Mouse (Mus musculus): ENCODE measurements around the gene Kdsr. TPM values are rescaled to one million over a fixed set of nuclear protein-coding genes. Genes with fewer than 3 reads are reported as not detected.
"Not testable (repeated sequence)": the region's sequence is repeated elsewhere in the genome, so short reads cannot be mapped to it uniquely, and the experiment has no call there.

Gene Kdsr
- polyA plus RNA-seq, 1 experiment from 2014 or later: 18.3 TPM

DNA sequence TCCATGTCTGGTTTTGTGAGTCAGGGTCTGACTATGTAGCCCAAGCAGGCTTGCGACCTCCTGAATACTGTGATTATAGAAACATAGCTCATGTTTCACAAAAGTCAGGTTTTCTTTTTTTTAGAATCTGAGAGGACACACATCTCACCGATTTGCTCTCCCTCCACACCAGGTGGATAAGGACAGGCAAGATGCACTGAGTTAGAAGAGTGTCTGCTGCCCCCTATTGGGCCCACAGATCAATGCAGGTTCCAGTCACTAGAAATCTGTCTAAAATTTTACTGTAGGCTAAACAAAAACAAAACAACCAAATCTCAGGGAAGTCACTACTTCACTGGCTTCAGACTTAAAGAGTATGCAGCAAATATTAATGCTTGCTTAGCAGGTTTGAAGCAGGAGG lies 23.9 kb downstream of the Kdsr start:
- ATAC-seq (ENCODE audit: low FRiP score, low TSS enrichment) (no peak), DNase-seq (ENCODE audit: low spot score) (peak; percentile 45)
- Histone ChIP-seq H3K4me1 (replicated peaks; ENCODE audit: control insufficient read depth, insufficient read depth) (no peaks in the 10 kb centered on the region), H3K9ac (ENCODE audit: low read length) (no peak overlapping the region), H3K4me3 (ENCODE audit: low read depth, low read length) (no peak overlapping the region), H3K27ac (replicated peaks) (no peak overlapping the region), H3K27me3 (ENCODE audit: control insufficient read depth, insufficient read depth, low read length) (no peaks in the 10 kb centered on the region), H3K9me3 (ENCODE audit: control insufficient read depth, low read length) (no peaks in the 10 kb centered on the region), H3K36me3 (ENCODE audit: control insufficient read depth, insufficient read depth, low read length) (no peaks in the 10 kb centered on the region), H3K4me2 (replicated peaks; ENCODE audit: low read depth) (no peak overlapping the region)
- WGBS: 41% methylated on average over 2 of the region's 2 CpGs
- TF ChIP-seq CTCF (IDR thresholded peaks at IDR 0.05; ENCODE audit: low read depth) (peak; percentile 80), EP300 (optimal IDR thresholded peaks at IDR 0.05) (no peak)

DNA sequence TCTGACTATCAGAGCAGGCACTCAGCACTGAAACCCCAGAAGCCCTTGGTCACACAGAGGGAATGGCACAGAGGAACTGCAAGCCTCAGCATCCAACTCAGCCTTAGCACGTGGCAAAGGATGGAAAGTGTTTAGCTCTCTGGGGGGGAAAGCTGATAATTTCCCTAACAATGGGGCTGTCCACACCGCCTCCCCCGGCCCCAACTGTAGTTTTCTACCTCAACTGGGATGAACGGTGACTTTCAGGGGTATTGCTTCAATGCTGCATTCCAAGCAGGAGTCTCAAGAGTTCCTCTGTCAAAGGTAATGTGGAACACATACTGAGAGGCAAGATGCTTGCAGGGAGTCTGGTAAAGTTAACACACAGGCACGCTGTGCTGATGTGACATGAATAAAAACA lies 37.5 kb downstream of the Kdsr start:
- 61% methylated on average over 5 of the region's 5 CpGs for WGBS
- no peak overlapping the region for H3K9ac ChIP-seq (ENCODE audit: low read length)
- no peaks in the 10 kb centered on the region for H3K4me1 ChIP-seq (replicated peaks; ENCODE audit: control insufficient read depth, insufficient read depth)
- no peak overlapping the region for H3K4me3 ChIP-seq (ENCODE audit: low read depth, low read length)
- ATAC-seq (ENCODE audit: low FRiP score, low TSS enrichment) (no peak), DNase-seq (ENCODE audit: low spot score) (no peak)
- H3K9me3 ChIP-seq (ENCODE audit: control insufficient read depth, low read length): no peaks in the 10 kb centered on the region
- TF ChIP-seq EP300 (optimal IDR thresholded peaks at IDR 0.05) (no peak), CTCF (IDR thresholded peaks at IDR 0.05; ENCODE audit: low read depth) (no peak)
- no peaks in the 10 kb centered on the region; the same call in 1 of the 2 replicates for H3K36me3 ChIP-seq (ENCODE audit: control insufficient read depth, insufficient read depth, low read length)
- H3K27ac ChIP-seq (replicated peaks): no peak overlapping the region
- no peak overlapping the region for H3K4me2 ChIP-seq (replicated peaks; ENCODE audit: low read depth)
- H3K27me3 ChIP-seq (ENCODE audit: control insufficient read depth, insufficient read depth, low read length): no peaks in the 10 kb centered on the region

DNA sequence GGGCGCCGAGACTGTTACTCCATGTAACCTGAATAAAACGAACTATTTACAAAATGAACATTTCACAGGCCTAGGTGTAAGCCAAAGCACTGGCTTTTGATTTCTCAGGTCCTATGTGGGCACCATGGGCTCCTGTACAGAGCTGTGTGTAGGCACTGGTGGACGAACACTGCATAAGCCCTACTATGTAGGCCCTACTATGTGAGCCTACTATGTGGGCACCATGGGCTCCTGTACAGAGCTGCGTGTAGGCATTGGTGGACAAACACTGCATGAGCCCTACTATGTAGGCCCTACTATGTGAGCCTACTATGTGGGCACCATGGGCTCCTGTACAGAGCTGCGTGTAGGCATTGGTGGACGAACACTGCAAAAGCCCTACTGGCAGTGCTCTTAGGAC lies 41.8 kb downstream of the Kdsr start:
- not testable (repeated sequence) for H3K4me2 ChIP-seq (replicated peaks; ENCODE audit: low read depth); H3K36me3 ChIP-seq (ENCODE audit: control insufficient read depth, insufficient read depth, low read length); H3K9ac ChIP-seq (ENCODE audit: low read length); ATAC-seq (ENCODE audit: low FRiP score, low TSS enrichment); H3K27ac ChIP-seq (replicated peaks); DNase-seq (ENCODE audit: low spot score); H3K27me3 ChIP-seq (ENCODE audit: control insufficient read depth, insufficient read depth, low read length); H3K4me3 ChIP-seq (ENCODE audit: low read depth, low read length); H3K9me3 ChIP-seq (ENCODE audit: control insufficient read depth, low read length); H3K4me1 ChIP-seq (replicated peaks; ENCODE audit: control insufficient read depth, insufficient read depth)
- WGBS: 64% methylated on average over 7 of the region's 7 CpGs

DNA sequence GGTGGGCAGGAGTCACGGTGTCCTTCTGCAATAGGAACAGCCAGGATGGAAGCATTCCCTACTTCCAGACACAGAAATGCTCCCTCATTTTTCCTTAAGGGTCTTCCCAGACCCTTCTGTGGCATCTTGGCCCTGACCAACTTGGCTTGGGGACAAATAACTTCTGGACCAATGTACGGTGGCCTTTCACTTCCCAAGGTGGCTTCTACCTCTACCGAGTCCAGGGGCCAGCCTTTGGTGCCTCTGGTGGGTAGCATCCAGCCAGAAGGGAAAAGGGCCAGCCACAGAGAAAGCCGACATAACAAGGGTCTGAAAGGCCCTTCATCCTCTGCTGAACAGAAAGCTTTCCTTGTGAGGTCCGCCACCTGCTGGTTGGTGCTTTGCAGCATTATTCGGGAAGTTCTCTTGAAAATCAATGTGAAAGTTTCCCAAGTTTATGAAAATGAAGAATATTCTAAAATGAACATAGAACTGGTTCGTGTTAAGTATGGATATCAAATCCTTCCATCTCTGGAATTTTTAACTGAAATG lies 42.4 kb downstream of the Kdsr start:
- TF ChIP-seq CTCF (IDR thresholded peaks at IDR 0.05; ENCODE audit: low read depth) (peak; percentile 97), EP300 (optimal IDR thresholded peaks at IDR 0.05) (no peak)
- H3K4me2 ChIP-seq (replicated peaks; ENCODE audit: low read depth): no peak overlapping the region
- DNase-seq (ENCODE audit: low spot score) (peak; percentile 77), ATAC-seq (ENCODE audit: low FRiP score, low TSS enrichment) (no peak)
- H3K27me3 ChIP-seq (ENCODE audit: control insufficient read depth, insufficient read depth, low read length): no peaks in the 10 kb centered on the region
- 25% methylated on average over 7 of the region's 7 CpGs for WGBS
- no peaks in the 10 kb centered on the region for H3K9me3 ChIP-seq (ENCODE audit: control insufficient read depth, low read length)
- H3K4me1 ChIP-seq (replicated peaks; ENCODE audit: control insufficient read depth, insufficient read depth): no peaks in the 10 kb centered on the region
- H3K9ac ChIP-seq (ENCODE audit: low read length): no peak overlapping the region
- no peak overlapping the region for H3K4me3 ChIP-seq (ENCODE audit: low read depth, low read length)
- H3K27ac ChIP-seq (replicated peaks): no peak overlapping the region
- H3K36me3 ChIP-seq (ENCODE audit: control insufficient read depth, insufficient read depth, low read length): no peaks in the 10 kb centered on the region

DNA sequence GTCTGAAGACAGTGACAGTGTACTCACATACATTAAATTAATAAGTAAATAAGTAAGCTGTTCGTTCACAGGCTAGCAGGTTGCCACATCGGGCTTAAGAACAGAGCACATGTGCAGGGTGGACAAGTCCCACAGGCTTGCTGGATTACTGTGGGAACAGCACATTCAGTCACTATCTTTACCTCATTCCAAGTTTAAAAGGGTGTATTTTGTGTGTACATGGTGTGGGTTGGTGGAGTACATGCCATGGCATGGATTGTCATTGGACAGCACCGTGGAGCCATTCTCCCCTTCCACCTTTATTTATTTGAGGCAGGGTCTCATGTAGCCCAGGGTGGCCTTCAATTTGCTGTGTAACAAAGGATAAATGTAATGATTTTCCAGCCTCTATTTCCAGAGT lies 43.4 kb downstream of the Kdsr start:
- 84% methylated on average over 3 of the region's 3 CpGs for WGBS
- Histone ChIP-seq H3K4me3 (ENCODE audit: low read depth, low read length) (no peak overlapping the region), H3K27ac (replicated peaks) (no peak overlapping the region), H3K4me2 (replicated peaks; ENCODE audit: low read depth) (no peak overlapping the region), H3K4me1 (replicated peaks; ENCODE audit: control insufficient read depth, insufficient read depth) (no peaks in the 10 kb centered on the region), H3K9me3 (ENCODE audit: control insufficient read depth, low read length) (no peaks in the 10 kb centered on the region), H3K9ac (ENCODE audit: low read length) (no peak overlapping the region), H3K36me3 (ENCODE audit: control insufficient read depth, insufficient read depth, low read length) (no peaks in the 10 kb centered on the region), H3K27me3 (ENCODE audit: control insufficient read depth, insufficient read depth, low read length) (no peaks in the 10 kb centered on the region)
- TF ChIP-seq EP300 (optimal IDR thresholded peaks at IDR 0.05) (no peak), CTCF (IDR thresholded peaks at IDR 0.05; ENCODE audit: low read depth) (no peak)
- DNase-seq (ENCODE audit: low spot score): no peak
- ATAC-seq (ENCODE audit: low FRiP score, low TSS enrichment): no peak

DNA sequence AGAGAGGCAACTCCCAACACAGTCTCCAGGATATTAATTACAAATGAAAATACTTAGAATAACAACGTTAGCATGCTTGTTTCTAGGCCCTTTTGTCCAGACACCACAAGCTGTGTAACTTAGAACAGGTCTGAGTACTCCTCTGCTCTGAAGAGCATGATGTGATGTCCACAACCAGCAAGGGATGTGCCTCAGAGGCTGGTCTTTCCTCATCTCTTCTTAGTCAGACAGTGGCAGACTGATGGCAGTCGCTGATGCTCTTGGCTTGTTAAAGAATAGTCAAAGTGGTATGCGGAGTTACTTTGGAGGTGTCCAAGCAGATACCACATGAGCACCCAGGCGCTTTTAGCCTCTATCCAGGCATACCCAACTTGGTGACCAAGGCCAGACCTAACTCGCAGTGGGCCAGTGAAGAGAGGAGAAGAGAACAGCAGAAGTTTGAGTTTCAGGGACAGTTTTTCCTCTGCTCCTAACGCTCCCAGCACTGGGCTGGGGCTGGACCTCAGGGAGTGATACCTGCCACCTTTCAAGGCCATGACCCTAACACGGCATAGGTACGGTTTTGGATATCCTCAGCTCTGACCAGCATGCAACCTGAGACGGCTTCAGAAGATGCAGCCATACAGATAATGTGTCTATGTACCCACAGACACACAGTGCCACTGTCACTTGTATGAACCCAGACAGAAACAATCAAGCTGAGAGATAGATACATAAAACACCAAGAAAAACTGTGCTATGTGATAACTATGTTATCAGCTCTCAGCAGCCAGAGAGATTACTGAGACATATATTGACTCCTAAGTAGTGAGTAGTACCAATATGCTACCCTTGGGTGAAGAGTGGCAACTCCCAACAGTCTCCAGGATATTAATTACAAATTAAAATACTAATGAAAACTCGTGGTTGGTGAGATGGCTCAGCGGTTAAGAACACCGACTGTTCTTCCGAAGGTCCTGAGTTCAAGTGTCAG lies 44.1 kb downstream of the Kdsr start:
- H3K36me3 ChIP-seq (ENCODE audit: control insufficient read depth, insufficient read depth, low read length): no peaks in the 10 kb centered on the region
- H3K9ac ChIP-seq (ENCODE audit: low read length): no peak overlapping the region
- 85% methylated on average over 13 of the region's 13 CpGs for WGBS
- no peak overlapping the region for H3K4me3 ChIP-seq (ENCODE audit: low read depth, low read length)
- no peak overlapping the region; the same call in 1 of the 2 replicates for H3K27ac ChIP-seq (replicated peaks)
- TF ChIP-seq EP300 (optimal IDR thresholded peaks at IDR 0.05): no peak
- TF ChIP-seq CTCF (IDR thresholded peaks at IDR 0.05; ENCODE audit: low read depth): no peak
- ATAC-seq (ENCODE audit: low FRiP score, low TSS enrichment) (no peak), DNase-seq (ENCODE audit: low spot score) (no peak)
- no peaks in the 10 kb centered on the region for H3K9me3 ChIP-seq (ENCODE audit: control insufficient read depth, low read length)
- H3K27me3 ChIP-seq (ENCODE audit: control insufficient read depth, insufficient read depth, low read length): no peaks in the 10 kb centered on the region
- H3K4me1 ChIP-seq (replicated peaks; ENCODE audit: control insufficient read depth, insufficient read depth): no peaks in the 10 kb centered on the region
- no peak overlapping the region for H3K4me2 ChIP-seq (replicated peaks; ENCODE audit: low read depth)

Measured in stomach, postnatal 0 days (tissue).